ENCODE assay signal across 20 mouse cellular contexts in genomic region chr19:41586752-41587151, GRCm38 (mm10).
"Had no signal": no experiment of that assay in that cellular context is flagged by ENCODE, and none has a peak within 500 bp of the region (broad histone marks: within the 10 kb centered on the region; RNA-seq: fewer than 3 reads in every experiment).

No protein-coding gene starts in this region.

- H3K4me3 ChIP-seq: heart, adult 2 months; heart, embryonic 12.5 days; hindbrain, embryonic 10.5 days; hindbrain, embryonic 12.5 days; intestine, embryonic 15.5 days; layer of hippocampus, adult 2 months; left cerebral cortex, adult 2 months; limb, embryonic 13.5 days; limb, embryonic 15.5 days; liver, embryonic 12.5 days had no signal

- DNase-seq: gastrocnemius, postnatal 25 days; heart, adult 2 months; heart, postnatal 10 days; heart, postnatal 4 days; kidney, adult 18-20 months; kidney, adult 8-10 months; kidney, postnatal 10 days; kidney, postnatal 25 days; kidney, postnatal 4 days had no signal

- H3K9me3 ChIP-seq: heart, embryonic 12.5 days; hindbrain, embryonic 10.5 days; hindbrain, embryonic 12.5 days; intestine, embryonic 15.5 days; limb, embryonic 13.5 days; limb, embryonic 15.5 days; liver, embryonic 12.5 days had no signal

- H3K4me1 ChIP-seq: heart, embryonic 12.5 days; limb, embryonic 13.5 days; limb, embryonic 15.5 days; liver, embryonic 12.5 days had no signal

- H3K27ac ChIP-seq: heart, adult 2 months; hindbrain, embryonic 10.5 days; hindbrain, embryonic 12.5 days; hindbrain, embryonic 14.5 days; intestine, embryonic 15.5 days; layer of hippocampus, adult 2 months; left cerebral cortex, adult 2 months; limb, embryonic 13.5 days; limb, embryonic 15.5 days; liver, embryonic 12.5 days; liver, embryonic 14.5 days had no signal

- H3K27me3 ChIP-seq: heart, embryonic 12.5 days; hindbrain, embryonic 12.5 days; intestine, embryonic 15.5 days; limb, embryonic 13.5 days; limb, embryonic 15.5 days; liver, embryonic 12.5 days had no signal
